Mouse (Mus musculus) MEL (cell line): Measurements from ENCODE around the gene Mrpl43. TPM values are rescaled to one million over a fixed set of nuclear protein-coding genes. Genes with fewer than 3 reads are reported as not detected.

Experiments used
- DNase-seq: peaks from one replicate; pipeline ENCODE4 v3.0.0; 2011; ENCODE audit warnings: low read depth, low spot score
- H3K27ac ChIP-seq: 2 replicates; pipeline ENCODE4 v1.5.1; 2012; ENCODE audit warnings: low read depth, mild to moderate bottlenecking, control low read depth, low read length, moderate library complexity; ENCODE audit not compliant: control insufficient read depth
- H3K27me3 ChIP-seq, 2 experiments: fragments of 150-350 bp in 1 of 2; sonication (generic) in 1 of 2; 2 replicates each; pipeline ENCODE4 v1.6.1; 2012; ENCODE audit warnings: low read length in 2 of 2, mild to moderate bottlenecking in 2 of 2, improper control_type of control experiment in 1 of 2, moderate library complexity in 1 of 2; ENCODE audit not compliant: insufficient read depth in 2 of 2, control insufficient read depth in 1 of 2
- H3K36me3 ChIP-seq, 2 experiments: 2 replicates each; pipeline ENCODE4 v1.6.1; 2012 to 2014; ENCODE audit warnings: low read length in 2 of 2, improper control_type of control experiment in 1 of 2, inconsistent platforms in 1 of 2, mild to moderate bottlenecking in 1 of 2; ENCODE audit not compliant: insufficient read depth in 2 of 2, control insufficient read depth in 1 of 2
- H3K4me1 ChIP-seq, 2 experiments: fragments of 150-350 bp in 1 of 2; sonication (generic) in 1 of 2; 2 replicates each; pipeline ENCODE4 v1.6.1; 2012; ENCODE audit warnings: low read length in 2 of 2, improper control_type of control experiment in 1 of 2, mild to moderate bottlenecking in 1 of 2; ENCODE audit not compliant: insufficient read depth in 2 of 2, control insufficient read depth in 1 of 2
- H3K4me3 ChIP-seq, 2 experiments: fragments of 150-350 bp in 1 of 2; sonication (generic) in 1 of 2; 2 replicates each; pipeline ENCODE4 v1.5.1; 2012; ENCODE audit warnings: low read depth in 2 of 2, low read length in 2 of 2, mild to moderate bottlenecking in 2 of 2, moderate library complexity in 2 of 2, control low read depth in 1 of 2, improper control_type of control experiment in 1 of 2; ENCODE audit not compliant: control insufficient read depth in 1 of 2, insufficient read depth in 1 of 2
- H3K79me2 ChIP-seq: 2 replicates; pipeline ENCODE4 v1.6.1; 2012; ENCODE audit warnings: mild to moderate bottlenecking, low read length, moderate library complexity; ENCODE audit not compliant: control insufficient read depth, poor library complexity, insufficient read depth
- H3K9ac ChIP-seq: 2 replicates; pipeline ENCODE4 v1.6.1; 2012; ENCODE audit warnings: low read depth, mild to moderate bottlenecking, control low read depth, low read length, moderate library complexity; ENCODE audit not compliant: control insufficient read depth, poor library complexity, severe bottlenecking
- H3K9me3 ChIP-seq: fragments of 150-350 bp; sonication (generic); replicated peaks from 2 replicates; pipeline ENCODE4 v1.6.1; 2012; ENCODE audit warnings: mild to moderate bottlenecking, low read length, improper control_type of control experiment, moderate library complexity; ENCODE audit not compliant: insufficient read depth
- BHLHE40 ChIP-seq: IDR thresholded peaks from 2 replicates; pipeline ENCODE4 v1.6.1; 2012; ENCODE audit warnings: low read depth, mild to moderate bottlenecking, inconsistent platforms, low read length, improper control_type of control experiment, borderline replicate concordance
- CTCF ChIP-seq, 3 experiments: IDR thresholded peaks in 2 of 3; conservative IDR thresholded peaks in 1 of 3; 2 replicates each; pipeline ENCODE4 v1.5.1; 2011 to 2012; ENCODE audit warnings: low read length in 3 of 3, low read depth in 2 of 3, mild to moderate bottlenecking in 2 of 3, improper control_type of control experiment in 1 of 3, inconsistent platforms in 1 of 3, mixed read lengths in 1 of 3, moderate library complexity in 1 of 3; ENCODE audit not compliant: control insufficient read depth in 1 of 3, insufficient read depth in 1 of 3, poor library complexity in 1 of 3, severe bottlenecking in 1 of 3
- ELF1 ChIP-seq: IDR thresholded peaks from 2 replicates; pipeline ENCODE4 v1.6.1; 2014; ENCODE audit warnings: low read depth, mild to moderate bottlenecking, inconsistent platforms, low read length, improper control_type of control experiment, moderate library complexity
- EP300 ChIP-seq, 2 experiments: IDR thresholded peaks; 2 replicates each; pipeline ENCODE4 v1.6.1; 2011; ENCODE audit warnings: improper control_type of control experiment in 2 of 2, low read length in 2 of 2, low read depth in 1 of 2, mild to moderate bottlenecking in 1 of 2
- ETS1 ChIP-seq: IDR thresholded peaks from 2 replicates; pipeline ENCODE4 v1.6.1; 2012; ENCODE audit warnings: low read depth, mild to moderate bottlenecking, inconsistent platforms, low read length, improper control_type of control experiment, moderate library complexity
- GATA1 ChIP-seq: IDR thresholded peaks from 2 replicates; pipeline ENCODE4 v1.6.1; 2011; ENCODE audit warnings: low read depth, low read length, improper control_type of control experiment
- HCFC1 ChIP-seq: IDR thresholded peaks from 2 replicates; pipeline ENCODE4 v1.6.1; 2012; ENCODE audit warnings: low read depth, mild to moderate bottlenecking, inconsistent platforms, low read length, improper control_type of control experiment, moderate library complexity
- JUND ChIP-seq: IDR thresholded peaks from 2 replicates; pipeline ENCODE4 v1.6.1; 2011; ENCODE audit warnings: low read depth, mild to moderate bottlenecking, improper control_type of control experiment, low read length
- MAFK ChIP-seq: IDR thresholded peaks from 2 replicates; pipeline ENCODE4 v1.6.1; 2011; ENCODE audit warnings: low read depth, mild to moderate bottlenecking, low read length, improper control_type of control experiment, borderline replicate concordance
- MAX ChIP-seq: IDR thresholded peaks from 2 replicates; pipeline ENCODE4 v1.6.1; 2011; ENCODE audit warnings: low read length, improper control_type of control experiment
- MXI1 ChIP-seq: IDR thresholded peaks from 2 replicates; pipeline ENCODE4 v1.6.1; 2011; ENCODE audit warnings: mild to moderate bottlenecking, low read depth, low read length, improper control_type of control experiment
- MYB ChIP-seq: IDR thresholded peaks from 2 replicates; pipeline ENCODE4 v1.6.1; 2011; ENCODE audit warnings: mild to moderate bottlenecking, low read depth, low read length, improper control_type of control experiment
- MYC ChIP-seq: IDR thresholded peaks from 2 replicates; pipeline ENCODE4 v1.6.1; 2011; ENCODE audit warnings: low read depth, mild to moderate bottlenecking, low read length, improper control_type of control experiment, moderate library complexity
- NELFE ChIP-seq: IDR thresholded peaks from 2 replicates; pipeline ENCODE4 v1.6.1; 2011; ENCODE audit warnings: low read depth, low read length, improper control_type of control experiment
- POLR2AphosphoS5 ChIP-seq: IDR thresholded peaks from 2 replicates; pipeline ENCODE4 v1.6.1; 2012; ENCODE audit warnings: low read depth, borderline replicate concordance, mild to moderate bottlenecking, inconsistent platforms, low read length, moderate library complexity, mixed read lengths
- RCOR1 ChIP-seq: IDR thresholded peaks from 2 replicates; pipeline ENCODE4 v1.6.1; 2012; ENCODE audit warnings: low read depth, mild to moderate bottlenecking, inconsistent platforms, low read length, improper control_type of control experiment
- SIN3A ChIP-seq: IDR thresholded peaks from 2 replicates; pipeline ENCODE4 v1.6.1; 2012; ENCODE audit warnings: low read length, improper control_type of control experiment, inconsistent platforms
- TAL1 ChIP-seq: IDR thresholded peaks from 2 replicates; pipeline ENCODE4 v1.6.1; 2012; ENCODE audit warnings: mild to moderate bottlenecking, inconsistent platforms, low read length, moderate library complexity, mixed read lengths
- TCF12 ChIP-seq: IDR thresholded peaks from 2 replicates; pipeline ENCODE4 v1.6.1; 2014; ENCODE audit warnings: low read depth, mild to moderate bottlenecking, inconsistent platforms, low read length, improper control_type of control experiment, moderate library complexity
- UBTF ChIP-seq: IDR thresholded peaks from 2 replicates; pipeline ENCODE4 v1.6.1; 2012; ENCODE audit warnings: low read depth, mild to moderate bottlenecking, inconsistent platforms, low read length, improper control_type of control experiment, moderate library complexity, borderline replicate concordance; ENCODE audit not compliant: insufficient read depth
- USF1 ChIP-seq: IDR thresholded peaks from 2 replicates; pipeline ENCODE4 v1.6.1; 2014; ENCODE audit warnings: low read depth, mild to moderate bottlenecking, inconsistent platforms, low read length, improper control_type of control experiment, moderate library complexity
- USF2 ChIP-seq, 2 experiments: IDR thresholded peaks; 2 replicates each; pipeline ENCODE4 v1.6.1; 2011 to 2012; ENCODE audit warnings: improper control_type of control experiment in 2 of 2, low read length in 2 of 2, borderline replicate concordance in 1 of 2, inconsistent platforms in 1 of 2, low read depth in 1 of 2, mild to moderate bottlenecking in 1 of 2; ENCODE audit not compliant: insufficient read depth in 1 of 2
- ZC3H11A ChIP-seq: IDR thresholded peaks from 2 replicates; pipeline ENCODE4 v1.6.1; 2012; ENCODE audit warnings: low read depth, mild to moderate bottlenecking, inconsistent platforms, low read length, improper control_type of control experiment
- ZMIZ1 ChIP-seq: IDR thresholded peaks from 2 replicates; pipeline ENCODE4 v1.6.1; 2012; ENCODE audit warnings: low read depth, mild to moderate bottlenecking, inconsistent platforms, low read length, improper control_type of control experiment, moderate library complexity
- ZNF384 ChIP-seq: IDR thresholded peaks from 2 replicates; pipeline ENCODE4 v1.6.1; 2012; ENCODE audit warnings: low read depth, mild to moderate bottlenecking, inconsistent platforms, low read length, improper control_type of control experiment
- polyA plus RNA-seq, 2 experiments: library from polyadenylated mRNA; stranded (reverse) in 1 of 2; unstranded in 1 of 2; fragments of >175 nt in 1 of 2; fragments of >200 nt in 1 of 2; gene quantifications; 2 replicates each; pipeline versions ENCODE4 v1.2.1 to v1.2.4; 2012; ENCODE audit warnings: low replicate concordance in 2 of 2, low read depth in 1 of 2; ENCODE audit not compliant: insufficient read length in 2 of 2, insufficient read depth in 1 of 2, missing spikeins in 1 of 2
- total RNA-seq: library from RNA; depleted of rRNA; stranded (reverse); fragments of 300-350 nt; gene quantifications from 2 replicates; pipeline ENCODE4 v1.2.3, GENCODE M21; 2012

Gene Mrpl43
- total and polyA plus RNA-seq, 3 experiments, result 136 to 145 TPM; not detected in 1

DNA sequence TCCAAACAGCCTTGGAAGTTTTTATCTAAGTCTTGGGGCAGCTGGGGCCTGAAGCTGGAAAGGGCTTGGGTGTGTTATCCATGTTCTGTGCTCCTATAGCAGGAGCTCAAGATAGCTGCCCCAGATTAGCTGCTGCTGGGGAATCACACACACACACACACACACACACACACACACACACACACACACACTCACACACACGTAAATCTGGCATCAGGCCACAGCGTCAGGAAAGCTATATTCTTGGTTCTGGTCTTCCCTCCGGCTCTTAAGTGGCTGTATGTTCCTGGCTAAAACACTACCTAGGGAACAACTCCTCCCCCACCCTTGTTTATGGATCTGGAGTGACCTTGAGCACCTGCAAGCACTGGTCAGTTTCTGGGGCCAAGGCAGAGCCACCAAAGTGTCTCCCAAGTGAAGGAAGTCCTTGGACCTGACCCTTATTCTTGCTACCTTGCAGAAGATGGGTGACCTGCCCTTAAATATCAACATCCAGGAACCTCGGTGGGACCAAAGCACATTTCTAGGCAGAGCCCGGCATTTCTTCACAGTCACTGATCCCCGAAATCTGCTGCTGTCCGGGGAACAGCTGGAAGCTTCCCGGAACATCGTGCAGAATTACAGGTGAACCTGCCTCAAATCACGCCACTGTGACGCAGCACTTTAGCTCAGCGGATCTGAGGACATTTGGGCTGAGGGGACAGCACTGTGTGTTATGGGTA, 42.6 kb upstream of the Mrpl43 start:
- Histone ChIP-seq H3K9me3 (no peaks in the 10 kb centered on the region), H3K4me1 (peaks cover 5 to 13% of the 10 kb centered on the region in 2 experiments; a peak in 3 of 4 replicates), H3K79me2 (no peaks in the 10 kb centered on the region), H3K27ac (peak overlapping the region; percentile 94), H3K27me3 (peaks cover 0 to under 1% of the 10 kb centered on the region in 2 experiments; a peak in 1 of 4 replicates), H3K9ac (peak overlapping the region; percentile 71), H3K4me3 (peak overlapping the region; percentile 63 to 69), H3K36me3 (peaks cover 0 to 5% of the 10 kb centered on the region in 2 experiments; a peak in 1 of 4 replicates)
- no peak for DNase-seq
- no peak for TF ChIP-seq USF1
- no peak for TF ChIP-seq NELFE
- TF ChIP-seq ZC3H11A, result no peak
- no peak for TF ChIP-seq MAX
- TF ChIP-seq ZMIZ1, result no peak
- TF ChIP-seq UBTF, result no peak
- TF ChIP-seq TCF12, result 0 out of 2 replicates have a peak, but pooled peaks have one; percentile 20
- TF ChIP-seq ELF1, result no peak

- DNase-seq, result peak; percentile 92
- Histone ChIP-seq H3K4me3 (peak overlapping the region; percentile 63 to 69), H3K79me2 (no peaks in the 10 kb centered on the region), H3K36me3 (peaks cover 0 to 5% of the 10 kb centered on the region in 2 experiments; a peak in 1 of 4 replicates)
- peak; percentile 59; the same call in 1 of the 2 replicates for TF ChIP-seq GATA1
- peak; percentile 47; the same call in 1 of the 2 replicates for TF ChIP-seq MYC
- TF ChIP-seq TCF12, result peak; percentile 85
- TF ChIP-seq CTCF (IDR thresholded peaks at IDR 0.05 in 2 of 3, conservative IDR thresholded peaks at IDR 0.05 in 1 of 3; ENCODE audit: control insufficient read depth in 1 of 3, insufficient read depth in 1 of 3, low read depth in 2 of 3, low read length in 3 of 3, poor library complexity in 1 of 3, severe bottlenecking in 1 of 3), result no peak
- TF ChIP-seq EP300 (IDR thresholded peaks at IDR 0.05; ENCODE audit: low read depth in 1 of 2, low read length in 2 of 2), result peak; percentile 57 to 85
- TF ChIP-seq MAX, result peak; percentile 49
- 0 out of 2 replicates have a peak, but pooled peaks have one; percentile 10 for TF ChIP-seq HCFC1
- 0 out of 2 replicates have a peak, but pooled peaks have one; percentile 48 for TF ChIP-seq JUND
- peak; percentile 68 for TF ChIP-seq ETS1
- peak; percentile 75 for TF ChIP-seq SIN3A
- TF ChIP-seq USF2 (IDR thresholded peaks at IDR 0.05; ENCODE audit: borderline replicate concordance in 1 of 2, insufficient read depth in 1 of 2, low read depth in 1 of 2, low read length in 2 of 2), result no peak
- TF ChIP-seq RCOR1, result 0 out of 2 replicates have a peak, but pooled peaks have one; percentile 19
- no peak for TF ChIP-seq ZNF384
- TF ChIP-seq TAL1, result peak; percentile 81
- TF ChIP-seq MYB, result peak; percentile 70; the same call in 1 of the 2 replicates
- peak; percentile 57; the same call in 1 of the 2 replicates for TF ChIP-seq BHLHE40
- peak; percentile 93 for TF ChIP-seq MXI1
- TF ChIP-seq NELFE, result no peak; the same call in 1 of the 2 replicates
- TF ChIP-seq POLR2AphosphoS5, result peak; percentile 86; the same call in 1 of the 2 replicates
- TF ChIP-seq MAFK, result no peak
- TF ChIP-seq, all 39 proteins: peak for 15
- Histone ChIP-seq H3K27me3 (peaks cover 0 to 4% of the 10 kb centered on the region in 2 experiments; a peak in 1 of 4 replicates), H3K27ac (peak overlapping the region; percentile 94), H3K9ac (peak overlapping the region; percentile 71), H3K4me1 (peaks cover 5 to 13% of the 10 kb centered on the region in 2 experiments; a peak in 3 of 4 replicates), H3K9me3 (no peaks in the 10 kb centered on the region)
Measured at GRCm38 (mm10) chr19:45047935-45048643, 41.8 kb upstream of the Mrpl43 start.
